Mouse (Mus musculus) ES-Bruce4 (cell line): Measurements from ENCODE around the gene Slc2a6.

ENCODE experiments used
- CTCF ChIP-seq: IDR thresholded peaks from one replicate; pipeline ENCODE4 v1.8.1; 2011; ENCODE audit warnings: low read depth, low read length
- POLR2A ChIP-seq: IDR thresholded peaks from one replicate; pipeline ENCODE4 v1.8.1; 2011; ENCODE audit warnings: low read length; ENCODE audit not compliant: insufficient read depth

DNA sequence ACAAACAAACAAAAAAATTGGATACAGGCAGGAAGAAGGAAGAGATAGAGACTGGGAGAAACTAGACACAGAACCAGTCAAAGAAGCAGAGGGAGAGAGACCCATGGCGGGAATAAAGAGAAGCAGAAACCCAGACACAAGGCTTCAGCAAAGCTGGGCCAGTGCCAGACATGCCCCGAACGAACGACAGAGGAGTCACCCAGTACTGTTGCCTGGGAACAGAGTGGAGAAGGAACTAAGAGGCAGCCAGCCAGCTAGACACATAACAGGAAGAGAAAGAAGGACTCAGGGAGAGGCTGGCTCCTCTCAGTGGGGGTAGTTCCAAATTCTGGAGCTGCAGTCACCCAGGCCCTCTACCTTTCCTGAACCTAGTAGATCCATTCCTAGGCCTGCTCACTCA is 43.3 kb upstream of the Slc2a6 start:
- TF ChIP-seq CTCF (no peak), POLR2A (no peak)
